Mouse (Mus musculus): Measurements from ENCODE around the gene Dnmt3b.

DNA sequence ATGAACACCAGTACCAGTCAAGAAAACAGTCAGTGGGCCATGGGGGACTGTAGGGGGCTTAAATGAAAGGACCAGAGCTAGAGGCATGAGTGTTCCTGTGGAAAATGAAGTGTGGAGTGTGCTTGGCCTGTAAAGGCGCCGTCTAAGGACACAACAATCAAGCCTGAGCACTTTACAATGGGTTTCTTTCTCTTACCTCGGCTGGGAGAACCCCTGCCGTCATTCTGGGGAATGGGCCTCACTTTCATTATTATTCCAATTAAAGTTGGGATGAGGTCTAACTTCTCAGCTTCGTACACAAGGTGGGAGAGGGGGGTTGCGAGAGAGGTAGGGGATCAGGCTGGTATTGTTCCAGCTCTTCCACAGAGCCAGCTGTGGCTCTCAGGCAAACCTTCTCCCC lies 6.3 kb upstream of the Dnmt3b start:
- no peak for TF ChIP-seq CTCF (IDR thresholded peaks at IDR 0.05; ENCODE audit: insufficient read depth, low read depth, low read length)
- TF ChIP-seq POLR2A (IDR thresholded peaks at IDR 0.05; ENCODE audit: insufficient read depth, low read depth, low read length), result no peak

Measured in olfactory bulb, adult 2 months (tissue).